31 mouse cellular contexts compared by ENCODE assay signal in the genomic region with DNA sequence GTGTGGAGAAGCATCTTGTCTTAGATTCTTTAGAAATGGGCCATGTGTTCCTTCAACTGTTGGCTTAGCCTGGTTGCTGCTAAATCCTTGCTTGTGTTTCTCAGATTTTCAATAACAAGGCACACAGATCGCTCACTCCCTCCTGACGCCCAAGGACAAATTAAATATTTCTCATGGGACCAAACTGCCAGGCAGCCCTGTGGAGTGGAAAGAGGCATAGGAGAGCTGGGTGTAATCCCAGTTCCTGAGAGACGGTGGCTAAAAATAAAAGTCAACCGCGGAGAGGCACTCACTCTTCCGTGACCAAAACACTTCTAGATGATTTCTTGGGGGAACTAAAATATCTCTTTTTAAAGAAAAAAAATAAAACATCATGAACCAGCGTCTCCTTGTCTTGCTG.
"Had no signal": no experiment of that assay in that cellular context is flagged by ENCODE, and none has a peak within 500 bp of the region (broad histone marks: within the 10 kb centered on the region; RNA-seq: fewer than 3 reads in every experiment).

No protein-coding gene starts in this region.

- ATAC-seq: liver, embryonic 12.5 days; liver, postnatal 0 days; lung, postnatal 0 days; midbrain, embryonic 13.5 days; midbrain, embryonic 15.5 days; midbrain, embryonic 16.5 days had no signal

- DNase-seq: left cerebral cortex, postnatal 4 days; liver; liver, embryonic 13.5 days; liver, postnatal 0 days; lung, adult 18-20 months; lung, adult 2 months; lung, embryonic 14.5 days; lung, postnatal 10 days; lung, postnatal 14 days; lung, postnatal 36 days; lung, postnatal 4 days; midbrain, embryonic 14.5 days had no signal

- H3K4me3 ChIP-seq: limb, embryonic 10.5 days; limb, embryonic 12.5 days; limb, embryonic 13.5 days; limb, embryonic 15.5 days; liver, embryonic 12.5 days; liver, embryonic 13.5 days; liver, embryonic 15.5 days; lung, embryonic 15.5 days; megakaryocyte, embryonic 14.5 days; midbrain, embryonic 10.5 days; midbrain, embryonic 12.5 days; midbrain, embryonic 13.5 days; midbrain, embryonic 15.5 days; myocyte; neural tube, embryonic 12.5 days; neural tube, embryonic 13.5 days had no signal

- H3K27ac ChIP-seq: limb, embryonic 10.5 days; limb, embryonic 12.5 days; limb, embryonic 13.5 days; limb, embryonic 15.5 days; liver, embryonic 12.5 days; liver, embryonic 13.5 days; liver, embryonic 14.5 days; liver, embryonic 15.5 days; lung, embryonic 15.5 days; macrophage; midbrain, embryonic 10.5 days; midbrain, embryonic 12.5 days; midbrain, embryonic 13.5 days; midbrain, embryonic 15.5 days; neural tube, embryonic 12.5 days; neural tube, embryonic 13.5 days had no signal
